Mouse (Mus musculus): ENCODE data around the gene Kif1c. TPM values are rescaled to one million over a fixed set of nuclear protein-coding genes. Genes with fewer than 3 reads are reported as not detected.

Gene Kif1c
- polyA plus RNA-seq (2015; fragmentation: Nextera tagmentation; extraction: Ambion mirVana) = 4.2 and 4.5 TPM in 2 replicates

GRCm38 (mm10) chr11:70699722-70700556, at the start of gene Kif1c, which contains the start of gene Inca1:
Kif1c (plus strand) TSS chr11:70700548.
Inca1 (minus strand) TSS chr11:70700155.
- H3K4me2 ChIP-seq = peak within 1 kb of the TSS; percentile 82
- peak within 1 kb of the TSS; percentile 92 for H3K4me3 ChIP-seq
- peaks cover 20% of the 10 kb centered on the region for H3K36me3 ChIP-seq
- 1% methylated on average over 64 of the region's 69 CpGs for WGBS
- no peaks in the 10 kb centered on the region for H3K9me3 ChIP-seq
- H3K27me3 ChIP-seq = no peaks in the 10 kb centered on the region
- H3K27ac ChIP-seq = peak within 1 kb of the TSS; percentile 93
- peak within 1 kb of the TSS; percentile 94 for H3K9ac ChIP-seq
- peaks cover 21% of the 10 kb centered on the region for H3K4me1 ChIP-seq
- ATAC-seq (ENCODE audit: insufficient number of reproducible peaks, insufficient read depth, low FRiP score, low TSS enrichment, low read depth) = peak; percentile 88

- Histone ChIP-seq H3K9me3 (no peaks in the 10 kb centered on the region), H3K36me3 (peaks cover 47% of the 10 kb centered on the region), H3K4me1 (peaks cover 60% of the 10 kb centered on the region), H3K4me3 (peak overlapping the region; percentile 100; the same call in 1 of the 2 replicates), H3K27ac (no peak overlapping the region), H3K9ac (peak overlapping the region; percentile 27; the same call in 1 of the 2 replicates), H3K4me2 (peak overlapping the region; percentile 97), H3K27me3 (no peaks in the 10 kb centered on the region)
- no peak for ATAC-seq (ENCODE audit: insufficient number of reproducible peaks, insufficient read depth, low FRiP score, low TSS enrichment, low read depth)
- 75% methylated on average over 2 of the region's 2 CpGs for WGBS
Observed at GRCm38 (mm10) chr11:70651391-70651790, 49.0 kb upstream of the Kif1c start.

- peak overlapping the region; percentile 100 for H3K9ac ChIP-seq
- WGBS = 37% methylated on average over 12 of the region's 12 CpGs
Observed at GRCm38 (mm10) chr11:70652029-70652883, 48.1 kb upstream of the Kif1c start.

GRCm38 (mm10) chr11:70652884-70653344, 47.4 kb upstream of the Kif1c start:
- 46% methylated on average over 6 of the region's 6 CpGs for WGBS
- peak overlapping the region; percentile 100 for H3K9ac ChIP-seq
- no peak for ATAC-seq (ENCODE audit: insufficient number of reproducible peaks, insufficient read depth, low FRiP score, low TSS enrichment, low read depth)
- H3K9me3 ChIP-seq = no peaks in the 10 kb centered on the region
- peaks cover 73% of the 10 kb centered on the region for H3K4me1 ChIP-seq
- peaks cover 47% of the 10 kb centered on the region for H3K36me3 ChIP-seq
- peak overlapping the region; percentile 100 for H3K4me3 ChIP-seq
- no peaks in the 10 kb centered on the region for H3K27me3 ChIP-seq
- peak overlapping the region; percentile 97 for H3K4me2 ChIP-seq
- peak overlapping the region; percentile 97 for H3K27ac ChIP-seq

More at GRCm38 (mm10) chr11:70652029-70652883, 48.1 kb upstream of the Kif1c start:
- ATAC-seq (ENCODE audit: insufficient number of reproducible peaks, insufficient read depth, low FRiP score, low TSS enrichment, low read depth) = no peak
- Histone ChIP-seq H3K27me3 (no peaks in the 10 kb centered on the region), H3K36me3 (peaks cover 47% of the 10 kb centered on the region), H3K27ac (peak overlapping the region; percentile 97), H3K4me2 (peak overlapping the region; percentile 97), H3K4me3 (peak overlapping the region; percentile 100), H3K9me3 (no peaks in the 10 kb centered on the region), H3K4me1 (peaks cover 69% of the 10 kb centered on the region)

GRCm38 (mm10) chr11:70653345-70654197, 46.8 kb upstream of the Kif1c start:
- ATAC-seq (ENCODE audit: insufficient number of reproducible peaks, insufficient read depth, low FRiP score, low TSS enrichment, low read depth) = peak; percentile 29; the same call in 1 of the 2 replicates
- peak overlapping the region; percentile 97 for H3K4me2 ChIP-seq
- WGBS = under 1% methylated on average over 59 of the region's 63 CpGs
- H3K4me1 ChIP-seq = peaks cover 73% of the 10 kb centered on the region
- peak overlapping the region; percentile 100 for H3K9ac ChIP-seq
- no peaks in the 10 kb centered on the region for H3K27me3 ChIP-seq
- peaks cover 44% of the 10 kb centered on the region for H3K36me3 ChIP-seq
- peak overlapping the region; percentile 97 for H3K27ac ChIP-seq
- peak overlapping the region; percentile 100 for H3K4me3 ChIP-seq
- H3K9me3 ChIP-seq = no peaks in the 10 kb centered on the region

- Histone ChIP-seq H3K27me3 (no peaks in the 10 kb centered on the region), H3K4me3 (peak within 1 kb of the TSS; percentile 100), H3K9me3 (no peaks in the 10 kb centered on the region), H3K36me3 (peaks cover 36% of the 10 kb centered on the region), H3K9ac (peak within 1 kb of the TSS; percentile 100), H3K4me2 (peak within 1 kb of the TSS; percentile 97), H3K4me1 (peaks cover 69% of the 10 kb centered on the region), H3K27ac (peak within 1 kb of the TSS; percentile 97)
- ATAC-seq (ENCODE audit: insufficient number of reproducible peaks, insufficient read depth, low FRiP score, low TSS enrichment, low read depth) = peak; percentile 33; the same call in 1 of the 2 replicates
- 0% methylated on average over 60 of the region's 61 CpGs for WGBS
Observed at GRCm38 (mm10) chr11:70654198-70654922, 46.0 kb upstream of the Kif1c start, which contains the start of gene Pfn1. Pfn1 (minus strand) TSS chr11:70654644.

GRCm38 (mm10) chr11:70654923-70655570, 45.3 kb upstream of the Kif1c start:
- no peak for ATAC-seq (ENCODE audit: insufficient number of reproducible peaks, insufficient read depth, low FRiP score, low TSS enrichment, low read depth)
- H3K9me3 ChIP-seq = no peaks in the 10 kb centered on the region
- 1% methylated on average over 40 of the region's 48 CpGs for WGBS
- peak overlapping the region; percentile 100 for H3K9ac ChIP-seq
- no peaks in the 10 kb centered on the region for H3K27me3 ChIP-seq
- peaks cover 62% of the 10 kb centered on the region for H3K4me1 ChIP-seq
- H3K36me3 ChIP-seq = peaks cover 29% of the 10 kb centered on the region
- H3K4me3 ChIP-seq = peak overlapping the region; percentile 100
- H3K4me2 ChIP-seq = peak overlapping the region; percentile 97
- H3K27ac ChIP-seq = peak overlapping the region; percentile 97

GRCm38 (mm10) chr11:70655571-70656455, 44.5 kb upstream of the Kif1c start:
- Histone ChIP-seq H3K27ac (peak overlapping the region; percentile 97), H3K4me3 (peak overlapping the region; percentile 100), H3K9ac (peak overlapping the region; percentile 100), H3K36me3 (peaks cover 26% of the 10 kb centered on the region), H3K27me3 (no peaks in the 10 kb centered on the region), H3K4me1 (peaks cover 56% of the 10 kb centered on the region), H3K4me2 (peak overlapping the region; percentile 97), H3K9me3 (no peaks in the 10 kb centered on the region)
- 0 out of 2 replicates have a peak, but pooled peaks have one; percentile 10 for ATAC-seq (ENCODE audit: insufficient number of reproducible peaks, insufficient read depth, low FRiP score, low TSS enrichment, low read depth)
- WGBS = under 1% methylated on average over 61 of the region's 61 CpGs

- 5% methylated on average over 16 of the region's 16 CpGs for WGBS
- peaks cover 25% of the 10 kb centered on the region for H3K36me3 ChIP-seq
- H3K4me3 ChIP-seq = peak overlapping the region; percentile 100
- H3K4me2 ChIP-seq = peak overlapping the region; percentile 97
- peaks cover 49% of the 10 kb centered on the region for H3K4me1 ChIP-seq
- H3K9ac ChIP-seq = peak overlapping the region; percentile 100
- H3K27ac ChIP-seq = peak overlapping the region; percentile 97
- 0 out of 2 replicates have a peak, but pooled peaks have one; percentile 17 for ATAC-seq (ENCODE audit: insufficient number of reproducible peaks, insufficient read depth, low FRiP score, low TSS enrichment, low read depth)
- no peaks in the 10 kb centered on the region for H3K9me3 ChIP-seq
- no peaks in the 10 kb centered on the region for H3K27me3 ChIP-seq
Observed at GRCm38 (mm10) chr11:70656456-70656927, 43.9 kb upstream of the Kif1c start.
